Mouse (Mus musculus) liver, embryonic 14.5 days (tissue): ENCODE results near the gene Iqcf4. TPM values are rescaled to one million over a fixed set of nuclear protein-coding genes. Genes with fewer than 3 reads are reported as not detected.
A peak's percentile ranks its signal among the peaks of the same experiment; 100 is the strongest.
"Not testable (repeated sequence)": the region's sequence is repeated elsewhere in the genome, so short reads cannot be mapped to it uniquely, and the experiment has no call there.

Experiments used
- ATAC-seq: fragments of 200-750 bp; cut with Nextera tagmentation; 2 replicates; pipeline ENCODE4 v1.8.0; 2017; ENCODE audit warnings: moderate number of reproducible peaks, mild to moderate bottlenecking, moderate library complexity; ENCODE audit not compliant: insufficient read depth
- DNase-seq, 3 experiments: peaks; one replicate each; pipeline ENCODE4 v3.0.0-alpha.2; 2012 to 2013; ENCODE audit warnings: low read depth in 3 of 3, low spot score in 3 of 3
- H3K27ac ChIP-seq: fragments of 300-500 bp; sonication (generic); 2 replicates; pipeline ENCODE4 v1.5.1; 2014; ENCODE audit warnings: moderate library complexity, mild to moderate bottlenecking, control low read depth, inconsistent platforms
- H3K27me3 ChIP-seq: fragments of 300-500 bp; sonication (generic); 2 replicates; pipeline ENCODE4 v1.6.1; 2014; ENCODE audit warnings: mild to moderate bottlenecking, low read length, moderate library complexity; ENCODE audit not compliant: control insufficient read depth, insufficient read depth
- H3K36me3 ChIP-seq: fragments of 300-500 bp; sonication (generic); replicated peaks from 2 replicates; pipeline ENCODE4 v1.6.1; 2014; ENCODE audit warnings: low read depth; ENCODE audit not compliant: control insufficient read depth, insufficient read depth
- H3K4me1 ChIP-seq, 2 experiments: fragments of 200-500 bp in 1 of 2; fragments of 300-500 bp in 1 of 2; sonication (generic) in 1 of 2; replicated peaks; 2 replicates each; pipeline ENCODE4 v1.6.1; 2012 to 2014; ENCODE audit warnings: antibody characterized with exemption in 1 of 2, inconsistent platforms in 1 of 2, low read length in 1 of 2; ENCODE audit not compliant: control insufficient read depth in 2 of 2, insufficient read depth in 2 of 2
- H3K4me2 ChIP-seq: fragments of 300-500 bp; sonication (generic); 2 replicates; pipeline ENCODE4 v1.6.1; 2014; ENCODE audit warnings: low read depth, mild to moderate bottlenecking, control low read depth, moderate library complexity
- H3K4me3 ChIP-seq, 2 experiments: fragments of 200-500 bp in 1 of 2; fragments of 300-500 bp in 1 of 2; sonication (generic) in 1 of 2; 2 replicates each; pipeline ENCODE4 v1.5.1; 2012 to 2014; ENCODE audit warnings: low read depth in 2 of 2, low read length in 2 of 2, mild to moderate bottlenecking in 2 of 2, control low read depth in 1 of 2, inconsistent platforms in 1 of 2, moderate library complexity in 1 of 2; ENCODE audit not compliant: insufficient read depth in 1 of 2
- H3K9ac ChIP-seq: fragments of 300-500 bp; sonication (generic); replicated peaks from 2 replicates; pipeline ENCODE4 v1.6.1; 2014; ENCODE audit warnings: mild to moderate bottlenecking, control low read depth, moderate library complexity
- H3K9me3 ChIP-seq: fragments of 300-500 bp; sonication (generic); 2 replicates; pipeline ENCODE4 v1.6.1; 2016; ENCODE audit warnings: low read length, mixed read lengths; ENCODE audit not compliant: control insufficient read depth
- CTCF ChIP-seq: IDR thresholded peaks from 2 replicates; pipeline ENCODE4 v1.5.1; 2016; ENCODE audit warnings: antibody characterized with exemption, low read depth, control low read depth
- EP300 ChIP-seq: IDR thresholded peaks from 2 replicates; pipeline ENCODE4 v1.6.1; 2016; ENCODE audit warnings: antibody characterized with exemption, low read depth
- WGBS: fragments of 180-500 bp; shearing (Covaris S2); extraction: QIAGEN DNeasy Blood & Tissue Kit; methylation state at CpG from one replicate; pipeline ENCODE4 v1.1.7; 2014; ENCODE audit not compliant: insufficient replicate concordance; 5-methylcytosine and 5-hydroxymethylcytosine counted together
- polyA plus RNA-seq, 2 experiments: library from polyadenylated mRNA; depleted of rRNA in 1 of 2; stranded (reverse) in 1 of 2; unstranded in 1 of 2; fragments of >200 nt; fragmentation: Nextera tagmentation in 1 of 2; extraction: Ambion mirVana in 1 of 2; gene quantifications; 2 replicates each; pipeline versions ENCODE4 v1.2.1 to v1.2.3; 2012 to 2014

Gene Iqcf4
- polyA plus RNA-seq, 2 experiments = not detected

- H3K9ac ChIP-seq = no peak overlapping the region
- TF ChIP-seq CTCF (no peak), EP300 (no peak)
Measured at GRCm38 (mm10) chr9:106610727-106611126, 39.9 kb upstream of the Iqcf4 start.

GRCm38 (mm10) chr9:106600546-106600945, 29.8 kb upstream of the Iqcf4 start:
- WGBS = 24% methylated on average over 8 of the region's 8 CpGs
- peak; percentile 13 to 26 (median 22) for DNase-seq
- no peak overlapping the region for H3K27ac ChIP-seq
- no peak for ATAC-seq
- no peak overlapping the region for H3K4me2 ChIP-seq
- H3K36me3 ChIP-seq = no peaks in the 10 kb centered on the region
- H3K9ac ChIP-seq = no peak overlapping the region
- H3K9me3 ChIP-seq = no peaks in the 10 kb centered on the region
- TF ChIP-seq EP300 (no peak), CTCF (peak; percentile 79)
- H3K4me1 ChIP-seq = no peaks in the 10 kb centered on the region
- no peaks in the 10 kb centered on the region for H3K27me3 ChIP-seq
- no peak overlapping the region for H3K4me3 ChIP-seq

More at GRCm38 (mm10) chr9:106610727-106611126, 39.9 kb upstream of the Iqcf4 start:
- DNase-seq (no peak), ATAC-seq (no peak)
- Histone ChIP-seq H3K27me3 (no peaks in the 10 kb centered on the region), H3K36me3 (no peaks in the 10 kb centered on the region), H3K4me1 (no peaks in the 10 kb centered on the region), H3K4me2 (no peak overlapping the region), H3K27ac (no peak overlapping the region), H3K9me3 (no peaks in the 10 kb centered on the region), H3K4me3 (no peak overlapping the region)
- WGBS = 67% methylated on average over 4 of the region's 4 CpGs

GRCm38 (mm10) chr9:106598466-106598865, 27.7 kb upstream of the Iqcf4 start:
- H3K4me1 ChIP-seq = no peaks in the 10 kb centered on the region
- H3K27me3 ChIP-seq = no peaks in the 10 kb centered on the region
- no peak overlapping the region for H3K4me2 ChIP-seq
- no peaks in the 10 kb centered on the region for H3K36me3 ChIP-seq
- no peak overlapping the region for H3K27ac ChIP-seq
- no peaks in the 10 kb centered on the region for H3K9me3 ChIP-seq
- ATAC-seq (no peak), DNase-seq (no peak)
- no peak overlapping the region for H3K9ac ChIP-seq
- TF ChIP-seq CTCF (0 out of 2 replicates have a peak, but pooled peaks have one; percentile 11), EP300 (no peak)
- WGBS = 32% methylated on average over 7 of the region's 7 CpGs
- H3K4me3 ChIP-seq = no peak overlapping the region

- ATAC-seq = no peak
- no peak for TF ChIP-seq CTCF
- no peak for TF ChIP-seq EP300
Measured at GRCm38 (mm10) chr9:106595836-106596235, 25.0 kb upstream of the Iqcf4 start.

GRCm38 (mm10) chr9:106595402-106595801, 24.6 kb upstream of the Iqcf4 start:
- H3K9ac ChIP-seq, ATAC-seq, H3K4me3 ChIP-seq, DNase-seq, H3K27me3 ChIP-seq, H3K4me2 ChIP-seq, H3K9me3 ChIP-seq, H3K4me1 ChIP-seq, H3K36me3 ChIP-seq, H3K27ac ChIP-seq: not testable (repeated sequence)
- 33% methylated on average over 4 of the region's 4 CpGs for WGBS

More at GRCm38 (mm10) chr9:106595836-106596235, 25.0 kb upstream of the Iqcf4 start:
- Histone ChIP-seq H3K9ac (no peak overlapping the region), H3K36me3 (no peaks in the 10 kb centered on the region), H3K9me3 (no peaks in the 10 kb centered on the region), H3K4me1 (no peaks in the 10 kb centered on the region), H3K4me2 (no peak overlapping the region), H3K27ac (no peak overlapping the region), H3K4me3 (no peak overlapping the region), H3K27me3 (no peaks in the 10 kb centered on the region)
- DNase-seq = no peak
- WGBS = 59% methylated on average over 7 of the region's 7 CpGs
